Mouse (Mus musculus) thymus, postnatal 10 days (tissue): ENCODE measurements around the gene Tenm2.

ENCODE experiments used
- DNase-seq, 2 experiments: peaks; one replicate each; pipeline ENCODE4 v3.0.0; 2021; ENCODE audit warnings: low spot score in 2 of 2

The Tenm2 gene

GRCm38 (mm10) chr11:36351752-36352151 lies 884.0 kb downstream of the Tenm2 start:
- DNase-seq: no peak

GRCm38 (mm10) chr11:36351341-36351740 lies 884.4 kb downstream of the Tenm2 start:
- no peak for DNase-seq

GRCm38 (mm10) chr11:36350264-36350663 lies 885.5 kb downstream of the Tenm2 start:
- DNase-seq: no peak

- no peak for DNase-seq
These were observed 885.9 kb downstream of the Tenm2 start for GRCm38 (mm10) chr11:36349856-36350255.

- DNase-seq: no peak
These were observed 894.0 kb downstream of the Tenm2 start for GRCm38 (mm10) chr11:36341799-36342198.

GRCm38 (mm10) chr11:36338424-36338823 lies 897.3 kb downstream of the Tenm2 start:
- no peak for DNase-seq

- no peak for DNase-seq
These were observed 898.7 kb downstream of the Tenm2 start for GRCm38 (mm10) chr11:36337063-36337462.

- DNase-seq: no peak
These were observed 900.6 kb downstream of the Tenm2 start for GRCm38 (mm10) chr11:36335147-36335546.

GRCm38 (mm10) chr11:36334100-36334735 lies 901.5 kb downstream of the Tenm2 start:
- no peak for DNase-seq

- DNase-seq: no peak
These were observed 903.5 kb downstream of the Tenm2 start for GRCm38 (mm10) chr11:36332222-36332621.

GRCm38 (mm10) chr11:36331408-36332178 lies 904.2 kb downstream of the Tenm2 start:
- no peak for DNase-seq

GRCm38 (mm10) chr11:36327243-36327642 lies 908.5 kb downstream of the Tenm2 start:
- DNase-seq: no peak

GRCm38 (mm10) chr11:36309317-36309716 lies 926.4 kb downstream of the Tenm2 start:
- no peak for DNase-seq

- no peak for DNase-seq
These were observed 928.5 kb downstream of the Tenm2 start for GRCm38 (mm10) chr11:36307276-36307675.

GRCm38 (mm10) chr11:36305348-36305950 lies 930.3 kb downstream of the Tenm2 start:
- DNase-seq: no peak

- no peak for DNase-seq
These were observed 932.8 kb downstream of the Tenm2 start for GRCm38 (mm10) chr11:36302913-36303371.

- DNase-seq: no peak
These were observed 933.7 kb downstream of the Tenm2 start for GRCm38 (mm10) chr11:36302096-36302495.

GRCm38 (mm10) chr11:36296568-36296967 lies 939.2 kb downstream of the Tenm2 start:
- no peak for DNase-seq

- no peak for DNase-seq
These were observed 943.6 kb downstream of the Tenm2 start for GRCm38 (mm10) chr11:36292206-36292605.

GRCm38 (mm10) chr11:36286246-36286645 lies 949.5 kb downstream of the Tenm2 start:
- no peak for DNase-seq

- DNase-seq: no peak
These were observed 955.2 kb downstream of the Tenm2 start for GRCm38 (mm10) chr11:36280533-36280932.

GRCm38 (mm10) chr11:36277903-36278215 lies 957.9 kb downstream of the Tenm2 start:
- no peak for DNase-seq
